Mouse (Mus musculus) heart, embryonic 12.5 days (tissue): ENCODE measurements around the gene Pus10. TPM values are rescaled to one million over a fixed set of nuclear protein-coding genes. Genes with fewer than 3 reads are reported as not detected.
A peak's percentile ranks its signal among the peaks of the same experiment; 100 is the strongest.

ENCODE experiments used
- ATAC-seq: fragments of 200-750 bp; cut with Nextera tagmentation; 2 replicates; pipeline ENCODE4 v1.8.0; 2017; ENCODE audit warnings: moderate TSS enrichment, moderate library complexity; ENCODE audit not compliant: insufficient number of reproducible peaks, low FRiP score
- H3K27ac ChIP-seq: fragments of 300-500 bp; sonication (generic); 2 replicates; pipeline ENCODE4 v1.5.1; 2016; ENCODE audit warnings: mild to moderate bottlenecking, moderate library complexity; ENCODE audit not compliant: poor library complexity, severe bottlenecking
- H3K27me3 ChIP-seq: fragments of 300-500 bp; sonication (generic); replicated peaks from 2 replicates; pipeline ENCODE4 v1.6.1; 2016; ENCODE audit warnings: mild to moderate bottlenecking, moderate library complexity
- H3K36me3 ChIP-seq: fragments of 300-500 bp; sonication (generic); 2 replicates; pipeline ENCODE4 v1.6.1; 2016; ENCODE audit warnings: mild to moderate bottlenecking, moderate library complexity
- H3K4me1 ChIP-seq: fragments of 300-500 bp; sonication (generic); replicated peaks from 2 replicates; pipeline ENCODE4 v1.6.1; 2016; ENCODE audit warnings: mild to moderate bottlenecking
- H3K4me2 ChIP-seq: fragments of 300-500 bp; sonication (generic); 2 replicates; pipeline ENCODE4 v1.6.1; 2016; ENCODE audit warnings: mild to moderate bottlenecking, moderate library complexity
- H3K4me3 ChIP-seq: fragments of 300-500 bp; sonication (generic); 2 replicates; pipeline ENCODE4 v1.5.1; 2016; ENCODE audit warnings: mild to moderate bottlenecking
- H3K9ac ChIP-seq: fragments of 300-500 bp; sonication (generic); 2 replicates; pipeline ENCODE4 v1.6.1; 2016; ENCODE audit warnings: mild to moderate bottlenecking, moderate library complexity
- H3K9me3 ChIP-seq: fragments of 300-500 bp; sonication (generic); replicated peaks from 2 replicates; pipeline ENCODE4 v1.6.1; 2016; ENCODE audit warnings: mild to moderate bottlenecking, moderate library complexity
- WGBS: fragments of 180-500 bp; shearing (Covaris S2); methylation state at CpG from one replicate; pipeline ENCODE4 v1.1.7; 2016; 5-methylcytosine and 5-hydroxymethylcytosine counted together
- polyA plus RNA-seq: library from polyadenylated mRNA; unstranded; fragments of >200 nt; fragmentation: Nextera tagmentation; extraction: Ambion mirVana; gene quantifications from 2 replicates; pipeline ENCODE4 v1.2.1, GENCODE M21; 2016

The Pus10 gene
- polyA plus RNA-seq, 1 experiment from 2014 or later: 18.5 TPM

GRCm38 (mm10) chr11:23728186-23728585 lies 62.7 kb downstream of the Pus10 start:
- H3K4me1 ChIP-seq: no peaks in the 10 kb centered on the region
- H3K4me2 ChIP-seq: no peak overlapping the region
- no peaks in the 10 kb centered on the region for H3K27me3 ChIP-seq
- H3K9me3 ChIP-seq: no peaks in the 10 kb centered on the region
- 88% methylated on average over 2 of the region's 2 CpGs for WGBS
- no peak overlapping the region for H3K27ac ChIP-seq
- H3K4me3 ChIP-seq: no peak overlapping the region
- ATAC-seq: no peak
- H3K36me3 ChIP-seq: peaks cover 57% of the 10 kb centered on the region
- H3K9ac ChIP-seq: no peak overlapping the region

GRCm38 (mm10) chr11:23730120-23730519 lies 64.6 kb downstream of the Pus10 start:
- Histone ChIP-seq H3K4me1 (0 out of 2 replicates have a peak, but pooled peaks cover 3% of the 10 kb centered on the region), H3K27me3 (no peaks in the 10 kb centered on the region), H3K9ac (no peak overlapping the region), H3K4me3 (no peak overlapping the region), H3K9me3 (no peaks in the 10 kb centered on the region), H3K27ac (no peak overlapping the region), H3K36me3 (peaks cover 56% of the 10 kb centered on the region), H3K4me2 (no peak overlapping the region)
- WGBS: 67% methylated on average over 4 of the region's 4 CpGs
- no peak for ATAC-seq

- H3K9ac ChIP-seq: no peak overlapping the region
- H3K4me2 ChIP-seq: no peak overlapping the region
- H3K27me3 ChIP-seq: no peaks in the 10 kb centered on the region
- no peak overlapping the region for H3K4me3 ChIP-seq
- H3K36me3 ChIP-seq: peaks cover 37% of the 10 kb centered on the region
- no peaks in the 10 kb centered on the region for H3K9me3 ChIP-seq
- 64% methylated on average over 1 of the region's 1 CpGs for WGBS
- 0 out of 2 replicates have a peak, but pooled peaks cover 3% of the 10 kb centered on the region for H3K4me1 ChIP-seq
- H3K27ac ChIP-seq: no peak overlapping the region
- ATAC-seq: peak; percentile 48; the same call in 1 of the 2 replicates
Observed at GRCm38 (mm10) chr11:23732840-23733239, 67.4 kb downstream of the Pus10 start.

DNA sequence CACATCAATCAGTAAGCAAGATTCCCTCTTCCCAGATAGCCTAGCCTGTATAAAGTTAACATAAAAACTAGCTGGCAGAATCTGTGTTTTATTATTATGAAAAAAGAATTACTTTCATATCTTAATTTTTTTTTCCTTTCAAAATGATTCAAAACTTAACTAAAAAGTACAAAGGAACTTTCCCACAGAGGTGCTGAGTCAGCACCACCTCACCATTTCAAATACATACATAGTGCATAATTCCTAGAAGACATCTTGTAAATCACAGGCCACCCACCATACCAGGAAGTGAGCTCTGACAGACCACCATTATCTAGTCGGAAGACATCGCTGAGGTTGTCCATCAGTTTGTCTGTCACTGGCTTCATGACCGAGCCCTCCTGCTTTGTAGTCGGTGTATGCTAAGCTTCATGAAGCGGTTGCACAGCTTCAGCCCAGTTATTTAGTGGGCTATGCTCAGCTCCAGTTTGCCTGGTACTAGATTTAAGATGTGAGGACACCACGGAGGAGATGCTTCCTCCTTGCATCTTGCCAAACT lies 69.3 kb downstream of the Pus10 start:
- no peak overlapping the region for H3K4me3 ChIP-seq
- H3K4me2 ChIP-seq: no peak overlapping the region
- ATAC-seq: no peak
- H3K4me1 ChIP-seq: 0 out of 2 replicates have a peak, but pooled peaks cover 3% of the 10 kb centered on the region
- no peaks in the 10 kb centered on the region for H3K27me3 ChIP-seq
- no peaks in the 10 kb centered on the region for H3K9me3 ChIP-seq
- peaks cover 21% of the 10 kb centered on the region for H3K36me3 ChIP-seq
- 90% methylated on average over 6 of the region's 6 CpGs for whole genome bisulfite sequencing
- no peak overlapping the region for H3K9ac ChIP-seq
- no peak overlapping the region for H3K27ac ChIP-seq

DNA sequence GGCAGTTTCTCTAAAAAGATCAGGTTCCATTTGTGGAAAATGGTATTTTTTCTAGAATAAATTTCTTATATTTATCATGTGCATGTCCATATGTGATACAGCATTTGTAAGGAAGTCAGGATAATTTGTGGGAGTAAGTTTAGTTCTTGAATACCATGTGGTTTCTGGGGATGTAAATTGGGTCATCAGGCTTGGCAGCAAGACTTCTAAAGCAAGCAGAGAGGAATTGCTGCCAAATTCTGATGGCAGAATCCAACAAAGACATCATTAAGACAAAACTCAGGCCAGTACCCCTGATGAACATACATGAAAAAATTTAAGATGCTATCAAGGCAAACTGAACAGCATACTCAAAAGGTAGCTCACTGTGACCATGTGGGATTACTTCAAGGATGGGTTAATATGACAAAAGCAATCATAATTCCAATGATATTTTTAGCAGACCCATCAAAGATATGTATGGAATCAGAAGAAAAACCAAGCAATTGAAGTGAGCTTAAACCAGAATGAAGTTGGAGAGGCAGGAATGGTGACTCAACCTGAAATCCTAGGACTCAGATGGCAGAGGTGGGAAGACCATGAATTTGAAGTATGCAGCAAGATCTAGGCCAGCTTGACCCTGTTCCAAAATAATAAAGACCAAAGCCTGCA lies 70.5 kb downstream of the Pus10 start:
- Histone ChIP-seq H3K9me3 (no peaks in the 10 kb centered on the region), H3K27ac (no peak overlapping the region), H3K9ac (no peak overlapping the region), H3K4me1 (0 out of 2 replicates have a peak, but pooled peaks cover 3% of the 10 kb centered on the region), H3K4me3 (no peak overlapping the region), H3K36me3 (peaks cover 16% of the 10 kb centered on the region), H3K4me2 (no peak overlapping the region), H3K27me3 (no peaks in the 10 kb centered on the region)
- no peak for ATAC-seq

DNA sequence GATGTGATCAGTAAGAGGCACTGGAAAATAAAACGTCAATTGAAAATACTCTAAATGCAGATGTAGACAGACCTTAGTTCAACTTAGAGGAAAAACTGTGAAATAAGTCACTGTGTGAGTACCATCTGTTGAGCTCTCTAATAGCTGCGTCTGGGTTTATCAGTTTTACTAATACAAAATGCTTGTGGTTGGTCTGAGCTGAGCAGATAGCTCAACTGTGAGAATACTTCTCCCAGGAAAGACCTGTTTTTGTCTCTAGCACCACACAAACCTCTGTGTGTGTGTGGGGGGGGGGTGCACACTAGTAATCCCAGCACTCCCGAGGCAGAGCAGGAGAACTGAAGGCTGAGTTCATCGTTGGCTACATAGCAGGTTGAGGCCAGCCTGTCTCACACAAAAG lies 75.4 kb downstream of the Pus10 start:
- Histone ChIP-seq H3K36me3 (peaks cover 19% of the 10 kb centered on the region), H3K4me3 (no peak overlapping the region), H3K9me3 (no peaks in the 10 kb centered on the region), H3K9ac (no peak overlapping the region), H3K27me3 (no peaks in the 10 kb centered on the region), H3K4me2 (no peak overlapping the region), H3K4me1 (no peaks in the 10 kb centered on the region), H3K27ac (no peak overlapping the region)
- 67% methylated on average over 4 of the region's 4 CpGs for WGBS
- ATAC-seq: no peak

- H3K27me3 ChIP-seq: no peaks in the 10 kb centered on the region
- no peak overlapping the region for H3K4me2 ChIP-seq
- H3K4me3 ChIP-seq: no peak overlapping the region
- no peaks in the 10 kb centered on the region for H3K4me1 ChIP-seq
- peaks cover 22% of the 10 kb centered on the region for H3K36me3 ChIP-seq
- 89% methylated on average over 7 of the region's 7 CpGs for WGBS
- ATAC-seq: no peak
- no peak overlapping the region for H3K27ac ChIP-seq
- H3K9ac ChIP-seq: no peak overlapping the region
- no peaks in the 10 kb centered on the region for H3K9me3 ChIP-seq
Observed at GRCm38 (mm10) chr11:23741386-23741785, 75.9 kb downstream of the Pus10 start.

DNA sequence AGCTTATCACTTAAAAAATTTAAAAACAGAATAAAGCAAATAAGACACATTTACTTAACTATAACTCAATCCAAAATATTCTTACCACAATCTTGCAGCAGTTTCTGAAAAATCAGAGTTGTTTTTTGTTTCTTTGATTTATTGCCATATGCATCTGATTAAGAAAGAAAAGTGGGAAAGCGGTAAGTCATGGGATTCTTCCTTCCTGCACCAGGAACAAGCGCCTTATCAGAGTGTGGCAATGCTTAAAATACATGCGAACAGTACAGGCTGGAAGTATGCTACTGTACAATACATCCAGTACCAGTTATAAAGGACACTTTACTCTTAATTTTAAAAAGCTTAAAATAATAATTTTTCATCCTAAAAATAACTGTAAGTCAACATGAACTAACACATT lies 78.9 kb downstream of the Pus10 start:
- Histone ChIP-seq H3K9ac (no peak overlapping the region), H3K4me1 (no peaks in the 10 kb centered on the region), H3K27me3 (no peaks in the 10 kb centered on the region), H3K4me2 (no peak overlapping the region), H3K9me3 (no peaks in the 10 kb centered on the region), H3K27ac (no peak overlapping the region), H3K36me3 (peaks cover 22% of the 10 kb centered on the region), H3K4me3 (no peak overlapping the region)
- ATAC-seq: no peak
- WGBS: 66% methylated on average over 3 of the region's 3 CpGs

DNA sequence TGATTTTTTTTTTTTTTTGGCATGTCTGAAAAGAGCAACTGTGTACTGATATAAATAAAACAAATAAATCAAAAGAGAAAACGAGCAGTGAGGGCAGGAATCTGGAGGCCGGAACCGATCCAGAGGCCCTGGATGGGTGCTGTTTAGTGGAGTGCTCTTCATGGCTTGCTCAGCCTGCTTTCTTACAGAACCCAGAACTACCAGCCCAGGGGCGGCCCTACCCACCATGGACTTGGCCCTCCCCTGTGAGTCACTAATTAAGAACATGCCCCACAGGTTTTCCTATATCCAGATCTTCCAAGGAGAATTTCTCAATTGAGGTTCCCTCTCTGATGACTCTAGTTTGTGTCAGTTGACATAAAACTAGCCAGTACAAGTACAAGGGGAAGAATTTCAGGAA lies 80.6 kb downstream of the Pus10 start:
- H3K36me3 ChIP-seq: peaks cover 19% of the 10 kb centered on the region
- no peak for ATAC-seq
- no peaks in the 10 kb centered on the region for H3K9me3 ChIP-seq
- no peak overlapping the region for H3K4me2 ChIP-seq
- no peak overlapping the region for H3K9ac ChIP-seq
- H3K27me3 ChIP-seq: no peaks in the 10 kb centered on the region
- H3K27ac ChIP-seq: no peak overlapping the region
- WGBS: 83% methylated on average over 4 of the region's 4 CpGs
- H3K4me3 ChIP-seq: no peak overlapping the region
- no peaks in the 10 kb centered on the region for H3K4me1 ChIP-seq

DNA sequence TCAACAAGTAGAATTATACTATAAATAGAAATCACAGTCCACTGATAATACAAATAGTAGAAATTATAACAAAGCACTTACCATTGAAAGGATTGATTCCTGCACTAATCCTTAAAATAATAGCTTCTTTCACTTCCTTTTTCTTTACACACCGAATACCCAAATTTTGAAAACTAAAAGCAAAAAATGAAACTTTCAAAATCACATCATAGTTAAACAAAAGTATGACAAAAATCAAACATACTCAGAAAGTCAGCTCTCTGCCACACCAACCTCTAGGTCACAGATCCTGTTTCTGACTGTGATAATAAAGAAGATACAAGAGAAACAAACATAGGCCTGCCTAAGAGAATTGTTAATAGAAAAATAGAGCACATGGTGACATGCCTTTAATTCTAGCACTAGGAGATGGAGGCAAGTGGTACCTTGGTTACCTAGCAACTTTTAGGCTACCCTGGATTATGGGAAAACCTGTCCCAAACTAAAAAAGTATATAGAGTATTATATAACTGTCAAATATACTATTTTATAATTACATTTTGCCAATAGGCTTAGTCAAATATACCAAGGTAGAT lies 87.7 kb downstream of the Pus10 start:
- no peak for ATAC-seq
- 87% methylated on average over 1 of the region's 1 CpGs for WGBS

GRCm38 (mm10) chr11:23754329-23754728 lies 88.9 kb downstream of the Pus10 start:
- Histone ChIP-seq H3K9ac (no peak overlapping the region), H3K36me3 (no peaks in the 10 kb centered on the region), H3K9me3 (no peaks in the 10 kb centered on the region), H3K27ac (no peak overlapping the region), H3K4me1 (no peaks in the 10 kb centered on the region), H3K4me3 (no peak overlapping the region), H3K27me3 (no peaks in the 10 kb centered on the region), H3K4me2 (no peak overlapping the region)
- no peak for ATAC-seq

More for the DNA sequence above, 87.7 kb downstream of the Pus10 start:
- Histone ChIP-seq H3K27me3 (no peaks in the 10 kb centered on the region), H3K36me3 (no peaks in the 10 kb centered on the region), H3K9ac (no peak overlapping the region), H3K4me1 (no peaks in the 10 kb centered on the region), H3K27ac (no peak overlapping the region), H3K4me3 (no peak overlapping the region), H3K9me3 (no peaks in the 10 kb centered on the region), H3K4me2 (no peak overlapping the region)
